Comparison of ENCODE assay signal across 8 mouse cellular contexts in the genomic region with DNA sequence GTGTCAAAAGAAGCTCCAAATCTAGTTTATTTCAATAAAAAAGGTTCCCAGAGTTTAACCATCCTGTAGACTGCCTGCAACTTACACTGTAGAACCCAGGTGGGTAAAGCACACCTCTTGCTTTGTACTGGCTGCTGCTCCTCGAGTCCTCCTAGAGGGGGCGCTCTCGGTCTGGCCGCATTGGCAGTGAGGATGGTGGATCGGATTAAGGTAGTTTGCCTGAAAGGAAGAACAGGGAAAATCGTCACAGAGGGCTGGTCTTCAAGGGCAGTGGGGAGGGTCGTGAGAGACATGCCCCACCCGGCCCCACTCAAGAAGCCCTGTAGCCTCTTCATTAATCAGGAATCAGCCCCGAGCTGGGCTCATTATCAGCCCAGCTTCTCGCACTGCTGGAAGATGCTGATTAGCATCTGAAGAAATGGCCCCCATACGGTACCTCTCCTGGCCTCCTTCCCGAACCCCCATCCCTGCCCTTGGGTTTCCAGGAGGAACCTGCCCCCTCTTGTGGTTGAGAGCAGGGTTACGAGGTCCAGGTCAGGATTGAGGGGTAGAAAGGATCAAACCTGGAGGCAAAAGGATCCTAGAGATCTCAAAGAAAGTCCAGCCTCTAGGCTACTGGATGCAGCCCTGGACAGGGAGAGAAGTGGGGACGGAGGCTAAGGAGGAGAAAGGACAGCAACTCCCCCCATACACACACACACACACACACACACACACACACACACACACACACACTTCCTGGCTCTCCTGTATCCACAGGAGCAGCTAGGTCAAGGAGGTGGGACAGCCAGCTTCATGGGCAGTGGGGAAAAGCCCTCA. TPM values are rescaled to one million over a fixed set of nuclear protein-coding genes. Genes with fewer than 3 reads are reported as not detected.
A peak's percentile ranks its signal among the peaks of the same experiment; 100 is the strongest.
DNase-seq lines count a peak whose midpoint lies in the region; ATAC-seq and TF ChIP-seq lines count a peak whose summit lies in the region.
"Had no signal": no experiment of that assay in that cellular context is flagged by ENCODE, and none has a peak within 500 bp of the region (broad histone marks: within the 10 kb centered on the region; RNA-seq: fewer than 3 reads in every experiment).

No protein-coding gene starts in this region.

- H3K4me3 ChIP-seq in lung, adult 2 months (replicated peaks; ENCODE audit: extremely low read depth, low read depth, low read length), result no peak overlapping the region
- H3K4me3 ChIP-seq in cortical plate, adult 2 months (ENCODE audit: insufficient read depth, low read length), result no peak overlapping the region
- peak overlapping the region; percentile 45; the same call in 1 of the 2 replicates for H3K4me3 ChIP-seq in limb, embryonic 10.5 days
- H3K4me3 ChIP-seq in neural tube, embryonic 15.5 days (replicated peaks), result no peak overlapping the region

- TF ChIP-seq POLR2A in lung, adult 2 months (IDR thresholded peaks at IDR 0.05; ENCODE audit: borderline replicate concordance, extremely low read depth, low read depth, low read length), result no peak
- no peak for TF ChIP-seq POLR2A in cortical plate, adult 2 months (IDR thresholded peaks at IDR 0.05; ENCODE audit: extremely low read depth, insufficient read depth, low read length)

- TF ChIP-seq CTCF in lung, adult 2 months (IDR thresholded peaks at IDR 0.05; ENCODE audit: insufficient read depth, low read length), result 0 out of 2 replicates have a peak, but pooled peaks have one; percentile 8
- peak; percentile 40; the same call in 1 of the 2 replicates for TF ChIP-seq CTCF in cortical plate, adult 2 months (IDR thresholded peaks at IDR 0.05; ENCODE audit: extremely low read depth, insufficient read depth, low read length)

- H3K4me1 ChIP-seq in lung, adult 2 months (ENCODE audit: control insufficient read depth, insufficient read depth, low read length), result 0 out of 2 replicates have a peak, but pooled peaks cover 5% of the 10 kb centered on the region
- H3K4me1 ChIP-seq in cortical plate, adult 2 months (ENCODE audit: control insufficient read depth, insufficient read depth, low read length), result no peaks in the 10 kb centered on the region
- H3K4me1 ChIP-seq in limb, embryonic 10.5 days, result peaks cover 75% of the 10 kb centered on the region
- H3K4me1 ChIP-seq in neural tube, embryonic 15.5 days, result peaks cover 63% of the 10 kb centered on the region

- H3K9me3 ChIP-seq in limb, embryonic 10.5 days (replicated peaks), result no peaks in the 10 kb centered on the region
- H3K9me3 ChIP-seq in neural tube, embryonic 15.5 days (replicated peaks), result no peaks in the 10 kb centered on the region

- intact Hi-C loops in heart, postnatal 10 days (cut with DNase I), result no loop called here

- ATAC-seq in neural tube, embryonic 15.5 days (ENCODE audit: low FRiP score), result no peak

- peaks cover 95% of the 10 kb centered on the region for H3K27me3 ChIP-seq in limb, embryonic 10.5 days (ENCODE audit: low read depth, poor library complexity, severe bottlenecking)
- 0 out of 2 replicates have a peak, but pooled peaks cover 4% of the 10 kb centered on the region for H3K27me3 ChIP-seq in neural tube, embryonic 15.5 days (replicated peaks)

- H3K36me3 ChIP-seq in limb, embryonic 10.5 days, result no peaks in the 10 kb centered on the region
- no peaks in the 10 kb centered on the region for H3K36me3 ChIP-seq in neural tube, embryonic 15.5 days

- no peak overlapping the region for H3K9ac ChIP-seq in neural tube, embryonic 15.5 days (replicated peaks)

- H3K27ac ChIP-seq in cortical plate, adult 2 months (ENCODE audit: insufficient read depth, low read length), result no peak overlapping the region
- peak overlapping the region; percentile 46 for H3K27ac ChIP-seq in limb, embryonic 10.5 days
- 0 out of 2 replicates have a peak overlapping the region, but pooled peaks have one; percentile 2 for H3K27ac ChIP-seq in neural tube, embryonic 15.5 days (replicated peaks)

- WGBS in lung, adult 2 months, result 20% methylated on average over 14 of the region's 14 CpGs
- WGBS in limb, embryonic 10.5 days, result 3% methylated on average over 14 of the region's 14 CpGs
- WGBS in neural tube, embryonic 15.5 days, result 8% methylated on average over 14 of the region's 14 CpGs

- H3K4me2 ChIP-seq in neural tube, embryonic 15.5 days, result no peak overlapping the region

- DNase-seq in lung, adult 2 months, result no peak
- DNase-seq in lung, adult 18-20 months, result no peak
- DNase-seq in limb, embryonic 10.5 days (ENCODE audit: low spot score), result peak; percentile 60
- DNase-seq in right cerebral cortex, postnatal 36 days (ENCODE audit: low spot score in 2 of 2), result no peak
- no peak for DNase-seq in heart, postnatal 10 days
- DNase-seq: kidney, adult 8-10 months had no signal

RNA-seq across cellular contexts. Expression of gene Asic4, which starts 6.7 kb away (rescaled TPM):
- 0.05 TPM in 1 of 2 replicates, not detected in the other for polyA plus RNA-seq in lung, adult 2 months (2012; rRNA removed)
- 4.6 and 8.3 TPM in 2 replicates for polyA plus RNA-seq in cortical plate, adult 2 months (2012; rRNA removed)
- polyA plus RNA-seq in limb, embryonic 10.5 days (2016; fragmentation: Nextera tagmentation; extraction: Ambion mirVana), result 0.31 and 0.59 TPM in 2 replicates
- polyA plus RNA-seq in neural tube, embryonic 15.5 days (2015; fragmentation: Nextera tagmentation; extraction: Ambion mirVana), result 22.9 and 31.6 TPM in 2 replicates
- total RNA-seq in heart, postnatal 10 days (2021), result not detected

RNA-seq across cellular contexts. Expression of gene Gmppa, which starts 21.2 kb away (rescaled TPM):
- 106 and 125 TPM in 2 replicates for polyA plus RNA-seq in lung, adult 2 months (2012; rRNA removed)
- 103 and 104 TPM in 2 replicates for polyA plus RNA-seq in cortical plate, adult 2 months (2012; rRNA removed)
- 50.4 and 61.7 TPM in 2 replicates for polyA plus RNA-seq in limb, embryonic 10.5 days (2016; fragmentation: Nextera tagmentation; extraction: Ambion mirVana)
- 72.4 and 78.3 TPM in 2 replicates for polyA plus RNA-seq in neural tube, embryonic 15.5 days (2015; fragmentation: Nextera tagmentation; extraction: Ambion mirVana)
- total RNA-seq in heart, postnatal 10 days (2021), result 10 to 100 TPM; 39.7 to 40.1 TPM

RNA-seq across cellular contexts. Expression of gene Chpf, which starts 22.2 kb away (rescaled TPM):
- 89.7 and 127 TPM in 2 replicates for polyA plus RNA-seq in lung, adult 2 months (2012; rRNA removed)
- polyA plus RNA-seq in cortical plate, adult 2 months (2012; rRNA removed), result 78.0 and 81.6 TPM in 2 replicates
- polyA plus RNA-seq in limb, embryonic 10.5 days (2016; fragmentation: Nextera tagmentation; extraction: Ambion mirVana), result 23.7 and 28.8 TPM in 2 replicates
- polyA plus RNA-seq in neural tube, embryonic 15.5 days (2015; fragmentation: Nextera tagmentation; extraction: Ambion mirVana), result 48.3 and 51.7 TPM in 2 replicates
- total RNA-seq in heart, postnatal 10 days (2021), result 10 to 100 TPM; 38.6 to 39.5 TPM

RNA-seq across cellular contexts. Expression of gene Tmem198, which starts 22.4 kb away (rescaled TPM):
- polyA plus RNA-seq in lung, adult 2 months (2012; rRNA removed), result 5.2 and 7.4 TPM in 2 replicates
- 103 and 108 TPM in 2 replicates for polyA plus RNA-seq in cortical plate, adult 2 months (2012; rRNA removed)
- polyA plus RNA-seq in limb, embryonic 10.5 days (2016; fragmentation: Nextera tagmentation; extraction: Ambion mirVana), result 0.35 and 0.69 TPM in 2 replicates
- 40.2 and 50.7 TPM in 2 replicates for polyA plus RNA-seq in neural tube, embryonic 15.5 days (2015; fragmentation: Nextera tagmentation; extraction: Ambion mirVana)
- total RNA-seq in heart, postnatal 10 days (2021), result under 1 TPM; 0.38 to 0.52 TPM

RNA-seq across cellular contexts. Expression of gene Obsl1, which starts 49.3 kb away (rescaled TPM):
- polyA plus RNA-seq in lung, adult 2 months (2012; rRNA removed), result 20.7 and 26.1 TPM in 2 replicates
- 32.9 and 34.5 TPM in 2 replicates for polyA plus RNA-seq in cortical plate, adult 2 months (2012; rRNA removed)
- 68.0 and 75.5 TPM in 2 replicates for polyA plus RNA-seq in limb, embryonic 10.5 days (2016; fragmentation: Nextera tagmentation; extraction: Ambion mirVana)
- polyA plus RNA-seq in neural tube, embryonic 15.5 days (2015; fragmentation: Nextera tagmentation; extraction: Ambion mirVana), result 33.1 and 37.6 TPM in 2 replicates
- total RNA-seq in heart, postnatal 10 days (2021), result 100 to 1,000 TPM; 171 to 173 TPM
